Mouse (Mus musculus) liver, postnatal 0 days (tissue): ENCODE measurements around the gene Col28a1. TPM values are rescaled to one million over a fixed set of nuclear protein-coding genes. Genes with fewer than 3 reads are reported as not detected.

Experiments used
- ATAC-seq: fragments of 200-750 bp; cut with Nextera tagmentation; 2 replicates; pipeline ENCODE4 v1.8.0; 2017; ENCODE audit warnings: mild to moderate bottlenecking, moderate library complexity
- DNase-seq: peaks from one replicate; pipeline ENCODE4 v3.0.0-alpha.2; 2016
- H3K27ac ChIP-seq: fragments of 300-500 bp; sonication (generic); 2 replicates; pipeline ENCODE4 v1.5.1; 2014; ENCODE audit warnings: antibody characterized with exemption, moderate library complexity, mild to moderate bottlenecking, low read depth
- H3K27me3 ChIP-seq: fragments of 300-500 bp; sonication (generic); 2 replicates; pipeline ENCODE4 v1.6.1; 2014; ENCODE audit warnings: low read length, control low read depth, mixed read lengths; ENCODE audit not compliant: insufficient read depth
- H3K36me3 ChIP-seq: fragments of 300-500 bp; sonication (generic); replicated peaks from 2 replicates; pipeline ENCODE4 v1.6.1; 2014; ENCODE audit warnings: mild to moderate bottlenecking, control low read depth, low read length, moderate library complexity, mixed read lengths; ENCODE audit not compliant: insufficient read depth
- H3K4me1 ChIP-seq: fragments of 300-500 bp; sonication (generic); 2 replicates; pipeline ENCODE4 v1.6.1; 2014; ENCODE audit warnings: antibody characterized with exemption, mild to moderate bottlenecking, control low read depth; ENCODE audit not compliant: insufficient read depth
- H3K4me2 ChIP-seq: fragments of 300-500 bp; sonication (generic); 2 replicates; pipeline ENCODE4 v1.6.1; 2014; ENCODE audit warnings: low read depth, mild to moderate bottlenecking, low read length, moderate library complexity, mixed read lengths
- H3K4me3 ChIP-seq: fragments of 300-500 bp; sonication (generic); 2 replicates; pipeline ENCODE4 v1.5.1; 2014; ENCODE audit warnings: low read depth, low read length
- H3K9ac ChIP-seq: fragments of 300-500 bp; sonication (generic); replicated peaks from 2 replicates; pipeline ENCODE4 v1.6.1; 2014; ENCODE audit warnings: mild to moderate bottlenecking, moderate library complexity
- H3K9me3 ChIP-seq: fragments of 300-500 bp; sonication (generic); 2 replicates; pipeline ENCODE4 v1.6.1; 2016; ENCODE audit warnings: mild to moderate bottlenecking, control low read depth, low read length, mixed read lengths
- CTCF ChIP-seq: sonication (generic); IDR thresholded peaks from 2 replicates; pipeline ENCODE4 v1.5.1; 2016; ENCODE audit warnings: antibody characterized with exemption, low read depth
- EP300 ChIP-seq: IDR thresholded peaks from 2 replicates; pipeline ENCODE4 v1.6.1; 2016; ENCODE audit warnings: antibody characterized with exemption, low read depth, mild to moderate bottlenecking
- WGBS: fragments of 180-500 bp; shearing (Covaris S2); extraction: QIAGEN DNeasy Blood & Tissue Kit; methylation state at CpG from one replicate; pipeline ENCODE4 v1.1.7; 2014; ENCODE audit not compliant: insufficient replicate concordance; 5-methylcytosine and 5-hydroxymethylcytosine counted together
- polyA plus RNA-seq: library from polyadenylated mRNA; unstranded; fragments of >200 nt; fragmentation: Nextera tagmentation; extraction: Ambion mirVana; gene quantifications from 2 replicates; pipeline ENCODE4 v1.2.1, GENCODE M21; 2015

Col28a1 gene
- polyA plus RNA-seq, 1 experiment from 2014 or later = 0.05 TPM

DNA sequence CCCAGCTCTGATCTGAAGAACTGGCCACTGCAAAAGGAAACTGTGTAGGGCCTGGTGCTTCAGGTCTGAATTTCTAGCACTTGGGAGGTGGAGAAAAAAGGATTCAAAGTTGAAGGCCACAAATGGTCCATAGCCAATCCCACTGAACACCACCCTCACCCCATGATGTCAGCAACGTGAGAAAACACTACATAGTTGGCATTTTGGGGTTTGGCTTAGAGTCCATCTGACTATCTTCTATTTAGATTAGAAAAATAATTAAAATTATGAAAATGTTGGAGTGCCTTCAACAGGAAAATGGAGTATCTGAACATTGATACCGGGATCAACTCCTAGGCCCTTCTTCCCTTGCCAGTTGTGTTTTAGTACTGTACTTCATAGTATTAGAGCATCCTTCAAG is 144.2 kb downstream of the Col28a1 start:
- Histone ChIP-seq H3K27ac (no peak overlapping the region), H3K4me3 (no peak overlapping the region), H3K4me1 (peaks cover 8% of the 10 kb centered on the region), H3K9me3 (no peaks in the 10 kb centered on the region), H3K9ac (no peak overlapping the region), H3K4me2 (no peak overlapping the region), H3K27me3 (no peaks in the 10 kb centered on the region), H3K36me3 (no peaks in the 10 kb centered on the region)
- ATAC-seq (no peak), DNase-seq (no peak)
- no peak for TF ChIP-seq CTCF
- no peak for TF ChIP-seq EP300
- 73% methylated on average over 2 of the region's 2 CpGs for WGBS

DNA sequence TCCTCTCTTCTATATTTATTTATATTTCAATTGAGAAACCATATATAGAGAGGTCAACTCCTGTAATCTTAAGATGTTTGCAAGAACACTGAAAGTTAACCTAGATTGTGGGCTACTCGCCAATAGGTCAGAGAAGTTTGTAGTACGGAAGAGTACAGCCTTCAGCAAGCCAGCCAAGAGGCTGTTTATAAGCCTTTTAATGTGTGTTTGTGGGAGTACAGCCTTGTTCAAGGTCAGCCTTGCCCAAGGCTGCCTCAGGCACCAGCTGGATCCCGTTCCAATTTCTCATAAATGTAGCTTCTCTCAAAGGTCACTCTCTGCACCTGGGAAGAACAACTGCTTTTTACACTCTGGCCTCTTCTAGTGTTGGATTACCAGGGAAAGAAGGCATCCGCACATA is 146.0 kb downstream of the Col28a1 start:
- no peak overlapping the region for H3K4me3 ChIP-seq
- ATAC-seq = no peak
- no peak for DNase-seq
- peaks cover 8% of the 10 kb centered on the region for H3K4me1 ChIP-seq
- H3K9ac ChIP-seq = no peak overlapping the region
- H3K4me2 ChIP-seq = peak overlapping the region; percentile 27; the same call in 1 of the 2 replicates
- no peaks in the 10 kb centered on the region for H3K36me3 ChIP-seq
- no peak overlapping the region for H3K27ac ChIP-seq
- 51% methylated on average over 4 of the region's 4 CpGs for WGBS
- TF ChIP-seq EP300 (no peak), CTCF (no peak)
- H3K9me3 ChIP-seq = no peaks in the 10 kb centered on the region
- no peaks in the 10 kb centered on the region for H3K27me3 ChIP-seq

DNA sequence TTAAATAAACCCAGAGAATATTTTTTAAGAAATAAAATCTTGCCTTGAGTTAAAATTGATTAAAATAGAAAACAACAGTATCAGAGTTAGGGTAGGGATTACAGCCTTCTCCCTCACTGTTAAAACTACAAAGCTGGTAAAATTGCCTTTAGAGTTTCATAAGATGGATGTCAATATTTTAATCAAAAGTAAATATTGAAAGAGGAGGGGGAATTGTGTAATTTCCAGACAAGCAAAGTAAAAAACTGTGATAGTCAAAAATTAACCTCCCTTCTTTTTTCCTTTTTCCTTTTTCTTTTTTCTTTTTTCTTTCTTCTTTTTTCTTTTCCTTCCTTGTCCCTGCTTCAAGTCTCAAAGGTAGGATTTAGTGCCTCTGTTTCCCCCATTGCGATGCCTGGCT is 146.6 kb downstream of the Col28a1 start:
- H3K4me2 ChIP-seq = peak overlapping the region; percentile 27; the same call in 1 of the 2 replicates
- no peak for TF ChIP-seq CTCF
- no peak for TF ChIP-seq EP300
- H3K9me3 ChIP-seq = no peaks in the 10 kb centered on the region
- H3K4me1 ChIP-seq = peaks cover 8% of the 10 kb centered on the region
- no peaks in the 10 kb centered on the region for H3K27me3 ChIP-seq
- WGBS = 58% methylated on average over 1 of the region's 1 CpGs
- H3K4me3 ChIP-seq = no peak overlapping the region
- no peak overlapping the region for H3K27ac ChIP-seq
- DNase-seq = no peak
- ATAC-seq = no peak
- no peak overlapping the region for H3K9ac ChIP-seq
- no peaks in the 10 kb centered on the region for H3K36me3 ChIP-seq

DNA sequence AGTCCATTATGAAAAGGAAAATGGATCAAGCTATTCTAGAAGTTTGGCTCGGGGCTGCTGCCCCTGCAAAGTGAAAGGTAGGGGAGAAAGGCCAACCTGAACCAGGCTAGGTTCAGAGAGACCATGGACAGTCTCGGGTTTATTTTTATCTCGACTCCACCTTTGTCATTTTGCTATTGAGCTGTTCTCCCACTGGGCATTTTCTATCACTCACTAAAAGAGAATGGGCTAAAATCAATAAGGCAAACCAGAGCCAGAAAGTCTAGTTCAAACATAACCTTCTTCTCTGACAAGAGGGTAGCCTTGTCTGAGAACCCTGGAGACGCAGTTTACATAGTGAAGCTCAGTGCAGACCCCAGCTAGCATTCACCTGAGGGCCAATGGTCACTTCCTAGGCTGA is 163.7 kb downstream of the Col28a1 start:
- H3K4me3 ChIP-seq = no peak overlapping the region
- H3K4me1 ChIP-seq = no peaks in the 10 kb centered on the region
- DNase-seq (no peak), ATAC-seq (peak; percentile 44)
- TF ChIP-seq EP300 = no peak
- no peak for TF ChIP-seq CTCF
- no peak overlapping the region for H3K9ac ChIP-seq
- peak overlapping the region; percentile 41 for H3K4me2 ChIP-seq
- H3K9me3 ChIP-seq = no peaks in the 10 kb centered on the region
- WGBS = 57% methylated on average over 4 of the region's 4 CpGs
- H3K27me3 ChIP-seq = no peaks in the 10 kb centered on the region
- H3K36me3 ChIP-seq = no peaks in the 10 kb centered on the region
- peak overlapping the region; percentile 0; the same call in 1 of the 2 replicates for H3K27ac ChIP-seq

DNA sequence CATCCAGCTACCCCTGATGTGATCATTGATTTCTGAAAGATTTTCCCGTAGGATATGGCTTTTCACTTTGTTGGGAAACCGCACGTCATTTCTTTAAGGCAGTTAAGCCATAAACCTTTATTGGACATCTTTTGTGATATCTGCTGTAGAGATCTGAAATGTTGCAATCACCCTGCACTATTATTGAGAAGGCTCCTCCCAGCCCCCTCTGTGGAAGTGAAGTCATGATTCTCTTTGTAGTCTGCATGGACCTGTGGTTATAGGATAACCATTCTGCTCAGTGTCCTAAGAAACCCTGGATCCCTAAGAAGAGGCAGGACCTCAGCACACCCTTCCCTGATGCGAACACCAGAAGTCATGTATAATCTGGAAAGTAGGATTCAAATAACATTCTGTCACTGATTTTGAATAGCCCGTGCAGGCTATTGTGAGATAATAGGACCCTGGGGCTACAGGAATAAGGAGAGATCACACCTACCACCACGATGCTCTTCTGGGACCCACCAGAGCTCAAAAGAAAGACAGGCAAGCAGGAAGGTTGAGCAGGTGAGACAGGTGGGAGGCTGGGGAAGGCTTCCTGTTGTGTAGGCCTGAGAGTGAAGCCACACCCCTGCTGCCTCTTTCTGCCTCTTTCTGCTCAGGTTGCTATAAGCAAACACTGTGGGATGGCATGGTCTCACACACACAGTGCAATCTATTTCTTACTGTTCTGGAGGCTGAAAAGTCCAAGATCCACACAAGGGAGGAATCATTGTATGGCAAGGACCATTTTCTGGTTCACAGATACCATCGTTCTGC is 166.9 kb downstream of the Col28a1 start:
- 78% methylated on average over 7 of the region's 7 CpGs for WGBS
- ATAC-seq = no peak

DNA sequence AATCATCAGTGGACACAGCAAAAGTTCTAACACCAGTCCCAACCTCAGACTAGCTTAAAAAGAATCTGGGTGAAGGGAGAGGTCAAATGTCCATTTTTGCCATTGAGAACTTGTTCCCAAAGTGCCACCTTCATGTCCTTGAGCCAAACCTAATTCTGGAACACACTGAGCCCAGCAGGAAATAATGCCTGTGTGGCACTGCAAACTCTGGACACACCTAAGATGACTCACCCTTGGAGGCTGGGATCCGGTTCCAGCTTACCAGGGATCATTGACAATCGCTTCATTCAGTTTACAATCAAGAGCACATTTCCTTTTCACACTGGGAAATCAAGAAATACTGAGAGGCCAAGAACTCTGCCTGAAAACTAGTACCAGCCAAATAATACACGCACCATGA is 168.9 kb downstream of the Col28a1 start:
- WGBS = 74% methylated on average over 3 of the region's 3 CpGs
- no peaks in the 10 kb centered on the region for H3K4me1 ChIP-seq

More for the DNA sequence above, 166.9 kb downstream of the Col28a1 start:
- no peaks in the 10 kb centered on the region for H3K4me1 ChIP-seq
- no peaks in the 10 kb centered on the region for H3K36me3 ChIP-seq
- no peak overlapping the region for H3K27ac ChIP-seq
- no peak overlapping the region for H3K4me2 ChIP-seq
- no peaks in the 10 kb centered on the region for H3K27me3 ChIP-seq
- no peak for DNase-seq
- H3K4me3 ChIP-seq = no peak overlapping the region
- H3K9ac ChIP-seq = no peak overlapping the region
- no peaks in the 10 kb centered on the region for H3K9me3 ChIP-seq
- TF ChIP-seq CTCF = no peak
- TF ChIP-seq EP300 = no peak

More for the DNA sequence above, 168.9 kb downstream of the Col28a1 start:
- no peaks in the 10 kb centered on the region for H3K9me3 ChIP-seq
- no peaks in the 10 kb centered on the region for H3K36me3 ChIP-seq
- no peak overlapping the region for H3K4me3 ChIP-seq
- no peak overlapping the region for H3K9ac ChIP-seq
- no peak overlapping the region for H3K27ac ChIP-seq
- ATAC-seq = no peak
- DNase-seq = no peak
- no peak overlapping the region for H3K4me2 ChIP-seq
- TF ChIP-seq EP300 = no peak
- no peak for TF ChIP-seq CTCF
- no peaks in the 10 kb centered on the region for H3K27me3 ChIP-seq
